Mouse (Mus musculus): ENCODE results near the gene Krtap16-1.

DNA sequence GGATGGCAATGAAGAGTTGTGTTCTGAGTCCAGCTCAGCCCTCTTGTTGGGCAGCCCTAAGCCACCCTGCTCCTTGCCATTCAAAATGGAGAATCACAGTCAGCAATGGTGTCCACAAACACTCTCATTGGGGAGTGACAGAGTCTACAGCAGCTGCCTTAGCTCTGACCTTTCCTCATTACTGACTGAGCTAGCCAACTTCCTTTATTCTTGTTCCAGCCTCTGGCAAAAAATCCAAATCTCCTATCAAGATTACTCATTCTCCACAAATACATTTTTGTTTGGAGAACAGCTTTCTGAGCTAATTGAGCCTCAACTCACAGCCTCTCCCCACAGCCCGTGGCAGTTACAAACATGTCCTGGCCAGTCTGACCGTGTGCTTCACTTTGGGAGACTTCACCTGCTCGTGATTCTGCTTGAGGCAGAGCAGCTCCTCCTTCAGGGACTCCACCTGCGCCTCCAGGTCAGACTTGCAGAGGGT lies 27.3 kb upstream of the Krtap16-1 start:
- TF ChIP-seq CTCF (IDR thresholded peaks at IDR 0.05; ENCODE audit: low read depth, low read length), result no peak
- no peak for TF ChIP-seq POLR2A (IDR thresholded peaks at IDR 0.05; ENCODE audit: borderline replicate concordance, low read depth, low read length)
